Mouse (Mus musculus): ENCODE results near the gene Ppp1r3c. TPM values are rescaled to one million over a fixed set of nuclear protein-coding genes. Genes with fewer than 3 reads are reported as not detected.

The Ppp1r3c gene
- total RNA-seq, 1 experiment = 0.22 TPM

- Histone ChIP-seq H3K9ac (ENCODE audit: insufficient read depth, low read depth, low read length, poor library complexity, severe bottlenecking) (no peak overlapping the region), H3K4me1 (ENCODE audit: control insufficient read depth in 2 of 2, insufficient read depth in 2 of 2, low read length in 2 of 2, poor library complexity in 1 of 2) (no peaks in the 10 kb centered on the region), H3K4me3 (ENCODE audit: insufficient read depth in 1 of 2, low read depth in 1 of 2, low read length in 2 of 2, poor library complexity in 1 of 2, severe bottlenecking in 1 of 2) (0 out of 4 replicates have a peak overlapping the region, but pooled peaks of 1 of the 2 experiments have one; percentile 33), H3K36me3 (ENCODE audit: control insufficient read depth, insufficient read depth, low read length, poor library complexity, severe bottlenecking) (no peaks in the 10 kb centered on the region), H3K9me3 (ENCODE audit: control insufficient read depth, insufficient read depth, low read depth, low read length) (no peaks in the 10 kb centered on the region), H3K27ac (ENCODE audit: insufficient read depth, low read depth, low read length, poor library complexity, severe bottlenecking) (no peak overlapping the region)
- TF ChIP-seq ZC3H11A (IDR thresholded peaks at IDR 0.05; ENCODE audit: borderline replicate concordance, low read depth, low read length) (no peak), HCFC1 (IDR thresholded peaks at IDR 0.05; ENCODE audit: borderline replicate concordance, insufficient read depth, low read length) (no peak), ZNF384 (IDR thresholded peaks at IDR 0.05; ENCODE audit: low read depth, low read length) (no peak), CHD2 (IDR thresholded peaks at IDR 0.05; ENCODE audit: low read depth, low read length) (no peak), MAFK (IDR thresholded peaks at IDR 0.05; ENCODE audit: insufficient read depth, low read depth, low read length) (no peak)
- in situ Hi-C loops (cut with MboI; ENCODE audit: low sequenced_read_pairs in 2 of 2, unreplicated experiment in 2 of 2) = no loop called here
- DNase-seq (ENCODE audit: low read depth, low spot score) = no peak
These were observed 30.9 kb downstream of the Ppp1r3c start for GRCm38 (mm10) chr19:36705286-36706146.

- H3K9ac ChIP-seq (ENCODE audit: insufficient read depth, low read depth, low read length, poor library complexity, severe bottlenecking) = no peak overlapping the region
- no peaks in the 10 kb centered on the region for H3K4me1 ChIP-seq (ENCODE audit: control insufficient read depth in 2 of 2, insufficient read depth in 2 of 2, low read length in 2 of 2, poor library complexity in 1 of 2)
- no peak overlapping the region for H3K4me3 ChIP-seq (ENCODE audit: insufficient read depth in 1 of 2, low read depth in 1 of 2, low read length in 2 of 2, poor library complexity in 1 of 2, severe bottlenecking in 1 of 2)
- DNase-seq (ENCODE audit: low read depth, low spot score) = no peak
- TF ChIP-seq ZC3H11A (IDR thresholded peaks at IDR 0.05; ENCODE audit: borderline replicate concordance, low read depth, low read length) = no peak
- TF ChIP-seq ZNF384 (IDR thresholded peaks at IDR 0.05; ENCODE audit: low read depth, low read length) = no peak
- no peak for TF ChIP-seq HCFC1 (IDR thresholded peaks at IDR 0.05; ENCODE audit: borderline replicate concordance, insufficient read depth, low read length)
- no peak for TF ChIP-seq CHD2 (IDR thresholded peaks at IDR 0.05; ENCODE audit: low read depth, low read length)
- TF ChIP-seq MAFK (IDR thresholded peaks at IDR 0.05; ENCODE audit: insufficient read depth, low read depth, low read length) = no peak
- no peak overlapping the region for H3K27ac ChIP-seq (ENCODE audit: insufficient read depth, low read depth, low read length, poor library complexity, severe bottlenecking)
- no peaks in the 10 kb centered on the region for H3K9me3 ChIP-seq (ENCODE audit: control insufficient read depth, insufficient read depth, low read depth, low read length)
- no peaks in the 10 kb centered on the region for H3K36me3 ChIP-seq (ENCODE audit: control insufficient read depth, insufficient read depth, low read length, poor library complexity, severe bottlenecking)
- in situ Hi-C loops (cut with MboI; ENCODE audit: low sequenced_read_pairs in 2 of 2, unreplicated experiment in 2 of 2) = no loop called here
These were observed 31.7 kb downstream of the Ppp1r3c start for GRCm38 (mm10) chr19:36704763-36705162.

GRCm38 (mm10) chr19:36701809-36702622 lies 34.4 kb downstream of the Ppp1r3c start:
- in situ Hi-C loops (cut with MboI; ENCODE audit: low sequenced_read_pairs in 2 of 2, unreplicated experiment in 2 of 2) = no loop called here
- Histone ChIP-seq H3K27ac (ENCODE audit: insufficient read depth, low read depth, low read length, poor library complexity, severe bottlenecking) (no peak overlapping the region), H3K4me3 (ENCODE audit: insufficient read depth in 1 of 2, low read depth in 1 of 2, low read length in 2 of 2, poor library complexity in 1 of 2, severe bottlenecking in 1 of 2) (no peak overlapping the region), H3K9ac (ENCODE audit: insufficient read depth, low read depth, low read length, poor library complexity, severe bottlenecking) (no peak overlapping the region), H3K4me1 (ENCODE audit: control insufficient read depth in 2 of 2, insufficient read depth in 2 of 2, low read length in 2 of 2, poor library complexity in 1 of 2) (no peaks in the 10 kb centered on the region), H3K36me3 (ENCODE audit: control insufficient read depth, insufficient read depth, low read length, poor library complexity, severe bottlenecking) (no peaks in the 10 kb centered on the region), H3K9me3 (ENCODE audit: control insufficient read depth, insufficient read depth, low read depth, low read length) (no peaks in the 10 kb centered on the region)
- DNase-seq (ENCODE audit: low read depth, low spot score) = no peak
- TF ChIP-seq ZNF384 (IDR thresholded peaks at IDR 0.05; ENCODE audit: low read depth, low read length) (no peak), MAFK (IDR thresholded peaks at IDR 0.05; ENCODE audit: insufficient read depth, low read depth, low read length) (no peak), HCFC1 (IDR thresholded peaks at IDR 0.05; ENCODE audit: borderline replicate concordance, insufficient read depth, low read length) (no peak), CHD2 (IDR thresholded peaks at IDR 0.05; ENCODE audit: low read depth, low read length) (no peak), ZC3H11A (IDR thresholded peaks at IDR 0.05; ENCODE audit: borderline replicate concordance, low read depth, low read length) (no peak)

- H3K4me1 ChIP-seq (ENCODE audit: control insufficient read depth in 2 of 2, insufficient read depth in 2 of 2, low read length in 2 of 2, poor library complexity in 1 of 2) = no peaks in the 10 kb centered on the region
- H3K9ac ChIP-seq (ENCODE audit: insufficient read depth, low read depth, low read length, poor library complexity, severe bottlenecking) = no peak overlapping the region
- H3K9me3 ChIP-seq (ENCODE audit: control insufficient read depth, insufficient read depth, low read depth, low read length) = no peaks in the 10 kb centered on the region
- no peak overlapping the region for H3K4me3 ChIP-seq (ENCODE audit: insufficient read depth in 1 of 2, low read depth in 1 of 2, low read length in 2 of 2, poor library complexity in 1 of 2, severe bottlenecking in 1 of 2)
- in situ Hi-C loops (cut with MboI; ENCODE audit: low sequenced_read_pairs in 2 of 2, unreplicated experiment in 2 of 2) = no loop called here
- TF ChIP-seq ZNF384 (IDR thresholded peaks at IDR 0.05; ENCODE audit: low read depth, low read length) = no peak
- TF ChIP-seq HCFC1 (IDR thresholded peaks at IDR 0.05; ENCODE audit: borderline replicate concordance, insufficient read depth, low read length) = no peak
- no peak for TF ChIP-seq MAFK (IDR thresholded peaks at IDR 0.05; ENCODE audit: insufficient read depth, low read depth, low read length)
- no peak for DNase-seq (ENCODE audit: low read depth, low spot score)
- H3K36me3 ChIP-seq (ENCODE audit: control insufficient read depth, insufficient read depth, low read length, poor library complexity, severe bottlenecking) = no peaks in the 10 kb centered on the region
- no peak overlapping the region for H3K27ac ChIP-seq (ENCODE audit: insufficient read depth, low read depth, low read length, poor library complexity, severe bottlenecking)
These were observed 35.1 kb downstream of the Ppp1r3c start for GRCm38 (mm10) chr19:36701366-36701765.
